Mouse (Mus musculus) testis, adult 2 months (tissue): ENCODE results near the gene Gm5622.

ENCODE experiments used
- CTCF ChIP-seq: fragments of 200-500 bp; IDR thresholded peaks from 2 replicates; pipeline ENCODE4 v1.5.1; 2012; ENCODE audit warnings: low read depth, mild to moderate bottlenecking, inconsistent platforms, low read length, moderate library complexity; ENCODE audit not compliant: control insufficient read depth, insufficient read depth, insufficient replicate concordance
- POLR2A ChIP-seq: fragments of 200-500 bp; IDR thresholded peaks from 2 replicates; pipeline ENCODE4 v1.6.1; 2012; ENCODE audit warnings: low read depth, mild to moderate bottlenecking, inconsistent platforms, low read length, moderate library complexity; ENCODE audit not compliant: control insufficient read depth

DNA sequence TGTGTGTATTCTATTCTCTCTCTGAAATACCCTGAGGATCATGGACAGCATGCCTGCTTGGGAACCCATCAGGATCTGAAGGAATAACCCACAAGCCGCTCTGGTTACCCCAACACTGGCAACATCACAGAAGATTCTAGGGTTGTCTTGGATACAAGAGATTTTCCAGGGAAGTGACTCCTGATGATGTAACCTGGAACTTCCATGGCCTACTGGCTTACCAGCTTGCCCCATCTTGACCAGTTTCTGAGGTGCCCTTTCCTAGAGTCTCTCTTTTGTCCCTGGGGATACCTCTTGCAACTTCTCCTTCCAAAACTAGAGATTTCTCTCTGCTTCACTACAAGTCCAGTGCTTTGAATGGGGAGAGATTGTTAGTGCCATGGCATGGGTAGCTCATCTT, 58.6 kb downstream of the Gm5622 start, which contains the start of gene Gm17078:
- TF ChIP-seq CTCF (no peak), POLR2A (no peak)
